Mouse (Mus musculus) heart, postnatal 36 days (tissue): ENCODE measurements around the gene Bcr. TPM values are rescaled to one million over a fixed set of nuclear protein-coding genes. Genes with fewer than 3 reads are reported as not detected.

Source experiments
- DNase-seq, 2 experiments: peaks; one replicate each; pipeline ENCODE4 v3.0.0; 2021 to 2022
- intact Hi-C: fragments of 180-260 bp; cut with DNase I; formaldehyde crosslinking; loops from one replicate; pipeline ENCODE4 v1.15.1; 2025
- total RNA-seq, 2 experiments: library from RNA; stranded (reverse); gene quantifications; 2 replicates each; pipeline ENCODE4 v1.2.3; 2021

Gene Bcr
- total RNA-seq, 2 experiments from 2014 or later, result 8.3 to 9.1 TPM

DNA sequence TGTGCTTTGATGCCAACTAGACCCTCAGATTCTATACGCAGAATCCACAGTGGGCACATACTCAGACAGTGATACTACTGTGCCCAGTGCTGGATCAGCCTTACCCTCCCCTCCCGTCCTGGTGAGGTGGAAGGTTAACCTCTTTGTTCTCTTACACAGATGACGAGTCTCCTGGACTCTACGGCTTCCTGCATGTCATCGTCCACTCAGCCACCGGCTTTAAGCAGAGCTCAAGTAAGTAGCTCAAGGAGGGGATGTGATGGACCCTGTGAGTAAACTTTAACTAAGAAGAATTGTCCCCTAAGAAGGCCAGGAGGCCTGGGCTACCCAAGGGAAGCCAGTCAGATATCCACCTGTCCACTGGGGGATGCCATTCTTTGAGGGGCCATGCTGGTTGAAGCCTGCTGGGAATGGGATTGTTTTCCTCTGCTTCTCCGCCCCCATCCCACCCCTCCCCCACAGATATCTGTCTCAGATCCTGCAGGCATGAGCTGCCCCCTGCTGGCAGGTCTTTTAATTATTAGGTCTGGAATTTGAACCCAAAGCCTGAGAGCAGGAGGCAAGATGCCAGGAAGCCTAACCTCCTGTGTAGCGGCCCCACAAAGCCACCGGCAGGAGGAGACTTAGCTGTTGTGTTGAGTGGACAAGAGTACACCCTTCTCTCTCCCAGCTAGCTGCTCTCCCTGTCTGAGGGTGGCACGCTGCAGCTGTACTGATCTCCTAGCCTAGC lies 99.9 kb downstream of the Bcr start:
- intact Hi-C loops, result no loop called here
- no peak for DNase-seq

- intact Hi-C loops, result no loop called here
- DNase-seq, result no peak
Measured at GRCm38 (mm10) chr10:75165825-75166481, 105.6 kb downstream of the Bcr start.

- intact Hi-C loops, result no loop called here
- DNase-seq, result no peak
Measured at GRCm38 (mm10) chr10:75166601-75167000, 106.2 kb downstream of the Bcr start.

DNA sequence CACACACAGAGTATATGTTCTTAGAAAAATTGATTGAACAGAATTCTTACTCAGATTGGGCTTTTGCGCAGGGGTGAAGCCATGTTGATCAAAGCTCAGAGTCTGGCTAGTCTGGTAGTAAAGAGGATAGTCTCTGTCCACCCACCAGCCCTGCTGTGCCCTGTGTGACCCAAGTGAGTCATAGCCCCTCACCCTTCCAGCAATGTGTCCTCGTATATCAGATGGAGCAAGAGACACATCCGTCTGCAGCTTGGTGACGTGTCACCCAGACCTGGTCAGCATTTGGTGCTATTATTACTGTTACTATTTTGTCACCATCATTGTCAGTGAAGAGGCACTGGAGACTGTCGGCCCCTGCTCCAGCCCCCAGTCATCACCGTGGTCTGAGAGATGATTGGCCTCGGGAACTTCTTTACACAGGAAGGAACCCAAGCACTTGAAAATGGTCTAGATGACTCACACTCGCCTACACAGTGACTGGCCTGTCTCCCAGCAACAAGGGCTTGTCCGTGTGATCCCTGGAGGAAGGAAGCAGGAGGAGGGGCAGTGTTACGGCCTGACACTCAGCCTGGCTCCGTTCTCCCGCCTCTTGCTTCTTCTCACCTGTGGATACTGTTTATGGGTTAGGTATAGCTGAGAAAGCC lies 109.9 kb downstream of the Bcr start:
- intact Hi-C loops, result no loop called here
- DNase-seq, result peak; percentile 43 to 46

DNA sequence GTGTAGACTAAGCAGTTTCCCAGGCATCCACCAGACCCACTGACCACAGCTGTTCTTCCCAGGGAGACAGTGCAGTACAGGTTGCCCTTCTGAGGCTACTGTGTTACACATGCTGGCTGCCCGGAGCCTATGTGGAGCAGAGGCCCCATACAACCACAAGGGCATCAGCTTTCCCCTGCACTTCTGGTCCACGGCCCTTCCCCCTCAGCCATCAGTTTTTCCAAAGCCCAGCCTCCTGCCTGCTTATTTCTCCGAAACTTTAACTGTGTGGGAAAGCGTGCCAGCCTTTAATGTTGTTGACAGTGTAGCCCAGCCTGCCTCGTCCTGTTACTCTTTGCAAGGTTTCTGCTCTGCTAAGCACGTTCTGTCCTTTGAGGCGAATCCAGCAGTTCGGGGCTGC lies 112.7 kb downstream of the Bcr start:
- DNase-seq, result no peak
- intact Hi-C loops, result no loop called here

- intact Hi-C loops, result no loop called here
- no peak for DNase-seq
Measured at GRCm38 (mm10) chr10:75173712-75174111, 113.3 kb downstream of the Bcr start.

GRCm38 (mm10) chr10:75176494-75176893 lies 116.1 kb downstream of the Bcr start:
- no peak for DNase-seq
- intact Hi-C loops, result no loop called here

GRCm38 (mm10) chr10:75178911-75179310 lies 118.5 kb downstream of the Bcr start:
- intact Hi-C loops, result no loop called here
- DNase-seq, result no peak

- DNase-seq, result peak; percentile 77 to 82
- intact Hi-C loops, result loop anchor here (1.0 kb wide), 4 partner anchors 69 to 304 kb away; no protein-coding TSS in a partner anchor
Measured at GRCm38 (mm10) chr10:75182151-75182774, 121.9 kb downstream of the Bcr start.

GRCm38 (mm10) chr10:75184826-75185225 lies 124.4 kb downstream of the Bcr start:
- intact Hi-C loops, result no loop called here
- no peak for DNase-seq

GRCm38 (mm10) chr10:75186551-75186950 lies 126.2 kb downstream of the Bcr start:
- DNase-seq, result no peak
- intact Hi-C loops, result no loop called here

DNA sequence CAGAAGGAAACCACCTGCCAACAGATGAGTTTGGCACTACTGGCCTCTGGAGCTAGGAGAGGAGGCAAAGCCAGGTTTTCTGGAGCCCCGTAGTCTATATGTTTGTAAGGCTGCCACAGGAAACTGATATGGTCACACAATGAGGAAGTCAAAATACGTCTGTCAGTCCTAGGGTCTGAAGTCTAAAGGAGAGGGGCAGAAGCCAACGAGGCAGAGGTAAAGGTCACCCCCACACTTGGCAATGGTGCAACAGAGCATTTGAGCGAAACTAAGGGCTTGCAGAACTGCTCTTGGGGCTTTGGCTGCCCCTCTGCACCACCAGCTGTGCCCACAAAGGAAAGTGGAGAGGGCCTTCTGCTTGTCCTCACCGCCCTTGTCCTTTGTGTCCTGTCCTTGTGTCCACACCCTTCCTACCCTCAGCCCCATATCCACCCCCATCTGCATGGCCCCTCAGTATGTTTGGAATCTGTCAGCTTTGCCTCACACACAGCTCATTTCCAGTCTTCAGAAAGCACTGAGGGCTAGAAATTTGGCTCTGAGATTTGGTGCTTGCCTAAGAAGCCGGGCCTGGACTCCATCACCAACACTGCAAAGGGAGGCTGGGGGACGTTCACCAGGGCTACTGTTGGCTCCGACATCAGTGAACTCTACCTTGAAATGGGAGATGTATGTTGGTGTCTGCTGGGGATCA lies 127.1 kb downstream of the Bcr start:
- intact Hi-C loops, result no loop called here
- DNase-seq, result no peak

- intact Hi-C loops, result no loop called here
- DNase-seq, result no peak
Measured at GRCm38 (mm10) chr10:75191647-75192046, 131.3 kb downstream of the Bcr start.

GRCm38 (mm10) chr10:75197817-75198216 lies 137.4 kb downstream of the Bcr start:
- intact Hi-C loops, result no loop called here
- DNase-seq, result no peak

DNA sequence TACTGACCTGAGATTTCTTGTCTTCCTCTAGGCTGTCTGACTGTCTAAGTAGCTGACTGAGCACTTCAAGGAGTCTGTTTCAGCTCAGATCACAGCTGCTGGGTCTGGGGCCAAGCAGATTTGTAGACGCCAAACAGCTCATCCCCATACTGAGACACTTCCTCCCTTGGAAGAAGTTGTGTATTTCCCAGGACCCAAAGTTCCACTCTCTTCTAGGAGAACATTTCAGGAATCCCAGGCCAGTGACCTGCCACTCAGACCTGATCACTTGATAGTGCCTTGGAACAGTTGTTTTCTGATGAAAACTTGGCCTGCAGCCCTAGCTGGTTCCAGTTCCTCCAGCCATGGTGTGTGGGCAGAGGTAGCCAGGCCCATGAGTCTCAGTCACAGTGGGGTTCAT lies 140.3 kb downstream of the Bcr start:
- intact Hi-C loops, result no loop called here
- no peak for DNase-seq

- intact Hi-C loops, result no loop called here
- no peak for DNase-seq
Measured at GRCm38 (mm10) chr10:75206192-75206591, 145.8 kb downstream of the Bcr start.

- no peak for DNase-seq
- intact Hi-C loops, result no loop called here
Measured at GRCm38 (mm10) chr10:75210841-75211240, 150.4 kb downstream of the Bcr start.

GRCm38 (mm10) chr10:75211807-75212645 lies 151.6 kb downstream of the Bcr start, which contains the start of gene Specc1l:
TSS of gene Specc1l (plus strand) at chr10:75212073.
- intact Hi-C loops, result no loop called here
- peak; percentile 93 to 96 for DNase-seq

DNA sequence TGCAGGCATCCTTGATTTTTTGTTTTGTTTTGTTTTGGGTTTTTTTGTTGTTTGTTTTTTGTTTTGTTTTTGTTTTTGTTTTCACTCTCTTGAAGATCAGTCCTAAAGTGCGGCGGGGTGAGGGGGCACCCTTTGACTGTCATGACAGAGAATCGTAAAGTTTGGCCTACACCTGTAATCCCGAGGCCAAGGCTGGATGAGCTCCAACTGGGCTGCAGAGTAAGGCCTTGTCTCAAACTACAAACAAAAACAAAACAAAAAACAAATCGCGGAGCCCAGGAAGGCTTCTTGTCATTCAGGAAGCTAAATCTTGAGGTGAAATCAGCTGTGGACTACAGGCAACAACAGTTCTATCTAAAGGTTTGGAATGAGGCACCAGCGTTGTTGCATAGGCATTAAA lies 152.6 kb downstream of the Bcr start:
- DNase-seq, result peak; percentile 28 to 36

GRCm38 (mm10) chr10:75220722-75221121 lies 160.3 kb downstream of the Bcr start:
- DNase-seq, result no peak
- intact Hi-C loops, result no loop called here

More for the DNA sequence above, 152.6 kb downstream of the Bcr start:
- intact Hi-C loops, result no loop called here
